Mouse (Mus musculus) kidney, adult 2 months (tissue): ENCODE results near the gene Bmp2k.

ENCODE experiments used
- CTCF ChIP-seq: fragments of 200-500 bp; conservative IDR thresholded peaks from 2 replicates; pipeline ENCODE4 v1.5.1; 2011; ENCODE audit warnings: low read depth, mild to moderate bottlenecking, control low read depth, low read length, moderate library complexity, mixed read lengths; ENCODE audit not compliant: insufficient read depth, insufficient read length
- POLR2A ChIP-seq: fragments of 200-500 bp; IDR thresholded peaks from one replicate; pipeline ENCODE4 v1.6.1; 2011; ENCODE audit warnings: low read depth, low read length, control low read depth

GRCm38 (mm10) chr5:96968628-96969027 lies 28.9 kb upstream of the Bmp2k start:
- TF ChIP-seq POLR2A = no peak
- no peak for TF ChIP-seq CTCF
